Mouse (Mus musculus): ENCODE measurements around the gene Iqgap3. TPM values are rescaled to one million over a fixed set of nuclear protein-coding genes. Genes with fewer than 3 reads are reported as not detected.

Iqgap3 gene
- polyA plus RNA-seq, 1 experiment from 2014 or later: 20.9 TPM

DNA sequence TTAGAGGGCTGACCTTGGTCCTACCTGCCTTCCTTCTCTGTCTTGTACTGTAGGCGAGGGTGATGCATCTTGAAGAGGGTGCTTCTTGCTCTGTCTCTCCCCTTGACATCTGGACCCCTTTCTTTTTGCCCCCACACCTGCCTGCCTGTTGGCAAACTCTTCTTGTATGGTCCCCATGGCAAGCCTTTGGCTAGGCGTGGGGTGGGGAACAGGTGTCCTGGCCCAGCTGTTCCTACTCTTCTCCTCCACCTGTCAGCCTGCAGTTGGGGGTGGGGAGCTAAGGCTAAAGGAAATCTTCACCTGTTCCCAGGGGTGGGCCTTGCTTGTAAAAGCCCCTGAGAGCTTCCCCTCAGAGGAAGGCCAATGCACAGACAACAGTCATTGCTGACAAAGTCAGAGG lies 65.7 kb downstream of the Iqgap3 start:
- Histone ChIP-seq H3K27ac (ENCODE audit: low read length) (no peak overlapping the region), H3K36me3 (ENCODE audit: insufficient read depth, low read length) (no peaks in the 10 kb centered on the region), H3K27me3 (ENCODE audit: insufficient read depth, low read length) (no peaks in the 10 kb centered on the region), H3K4me2 (replicated peaks; ENCODE audit: low read depth, low read length) (no peak overlapping the region), H3K4me1 (ENCODE audit: insufficient read depth, low read length) (peaks cover 80% of the 10 kb centered on the region), H3K4me3 (ENCODE audit: low read length) (no peak overlapping the region), H3K9me3 (ENCODE audit: low read length) (no peaks in the 10 kb centered on the region), H3K9ac (replicated peaks; ENCODE audit: low read length) (no peak overlapping the region)
- WGBS: 75% methylated on average over 2 of the region's 2 CpGs
- no peak for ATAC-seq (ENCODE audit: low FRiP score, low TSS enrichment)

GRCm38 (mm10) chr3:88147866-88148265 lies 66.1 kb downstream of the Iqgap3 start:
- peaks cover 80% of the 10 kb centered on the region for H3K4me1 ChIP-seq (ENCODE audit: insufficient read depth, low read length)
- no peaks in the 10 kb centered on the region for H3K27me3 ChIP-seq (ENCODE audit: insufficient read depth, low read length)
- H3K4me3 ChIP-seq (ENCODE audit: low read length): no peak overlapping the region
- H3K9ac ChIP-seq (replicated peaks; ENCODE audit: low read length): no peak overlapping the region
- H3K27ac ChIP-seq (ENCODE audit: low read length): no peak overlapping the region
- no peak overlapping the region for H3K4me2 ChIP-seq (replicated peaks; ENCODE audit: low read depth, low read length)
- no peaks in the 10 kb centered on the region for H3K36me3 ChIP-seq (ENCODE audit: insufficient read depth, low read length)
- no peaks in the 10 kb centered on the region for H3K9me3 ChIP-seq (ENCODE audit: low read length)
- 96% methylated on average over 1 of the region's 1 CpGs for WGBS
- no peak for ATAC-seq (ENCODE audit: low FRiP score, low TSS enrichment)

DNA sequence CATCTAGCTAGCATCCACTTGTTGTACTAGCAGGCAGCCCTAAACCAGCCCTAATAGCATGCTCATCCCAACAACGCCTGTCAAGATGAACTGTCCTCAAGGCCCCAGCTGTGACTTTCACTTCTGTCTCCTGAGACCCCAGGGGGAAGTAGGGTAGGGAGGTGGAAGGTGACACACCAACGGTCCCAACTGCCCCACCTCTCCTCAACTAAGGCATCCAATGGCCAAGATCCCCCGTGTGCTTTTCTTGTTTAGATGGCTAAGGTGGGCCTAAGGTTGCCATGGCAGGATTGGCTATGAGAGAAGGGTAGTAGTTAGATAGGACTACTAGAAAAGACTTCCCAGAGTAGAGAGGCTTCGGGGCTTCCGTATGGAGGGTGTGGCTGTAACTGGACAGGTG lies 66.6 kb downstream of the Iqgap3 start:
- H3K4me1 ChIP-seq (ENCODE audit: insufficient read depth, low read length): peaks cover 80% of the 10 kb centered on the region
- no peak for ATAC-seq (ENCODE audit: low FRiP score, low TSS enrichment)
- no peaks in the 10 kb centered on the region for H3K27me3 ChIP-seq (ENCODE audit: insufficient read depth, low read length)
- no peaks in the 10 kb centered on the region for H3K36me3 ChIP-seq (ENCODE audit: insufficient read depth, low read length)
- no peak overlapping the region for H3K4me2 ChIP-seq (replicated peaks; ENCODE audit: low read depth, low read length)
- no peak overlapping the region for H3K4me3 ChIP-seq (ENCODE audit: low read length)
- 82% methylated on average over 5 of the region's 5 CpGs for WGBS
- no peak overlapping the region for H3K9ac ChIP-seq (replicated peaks; ENCODE audit: low read length)
- no peak overlapping the region for H3K27ac ChIP-seq (ENCODE audit: low read length)
- H3K9me3 ChIP-seq (ENCODE audit: low read length): no peaks in the 10 kb centered on the region

- Histone ChIP-seq H3K4me3 (ENCODE audit: low read length) (no peak overlapping the region), H3K4me2 (replicated peaks; ENCODE audit: low read depth, low read length) (peak overlapping the region; percentile 38), H3K36me3 (ENCODE audit: insufficient read depth, low read length) (no peaks in the 10 kb centered on the region), H3K9ac (replicated peaks; ENCODE audit: low read length) (no peak overlapping the region; the same call in 1 of the 2 replicates), H3K27me3 (ENCODE audit: insufficient read depth, low read length) (no peaks in the 10 kb centered on the region), H3K9me3 (ENCODE audit: low read length) (no peaks in the 10 kb centered on the region), H3K27ac (ENCODE audit: low read length) (peak overlapping the region; percentile 70), H3K4me1 (ENCODE audit: insufficient read depth, low read length) (peaks cover 76% of the 10 kb centered on the region)
- WGBS: 54% methylated on average over 4 of the region's 4 CpGs
- no peak for ATAC-seq (ENCODE audit: low FRiP score, low TSS enrichment)
Observed at GRCm38 (mm10) chr3:88148776-88149509, 67.2 kb downstream of the Iqgap3 start.

DNA sequence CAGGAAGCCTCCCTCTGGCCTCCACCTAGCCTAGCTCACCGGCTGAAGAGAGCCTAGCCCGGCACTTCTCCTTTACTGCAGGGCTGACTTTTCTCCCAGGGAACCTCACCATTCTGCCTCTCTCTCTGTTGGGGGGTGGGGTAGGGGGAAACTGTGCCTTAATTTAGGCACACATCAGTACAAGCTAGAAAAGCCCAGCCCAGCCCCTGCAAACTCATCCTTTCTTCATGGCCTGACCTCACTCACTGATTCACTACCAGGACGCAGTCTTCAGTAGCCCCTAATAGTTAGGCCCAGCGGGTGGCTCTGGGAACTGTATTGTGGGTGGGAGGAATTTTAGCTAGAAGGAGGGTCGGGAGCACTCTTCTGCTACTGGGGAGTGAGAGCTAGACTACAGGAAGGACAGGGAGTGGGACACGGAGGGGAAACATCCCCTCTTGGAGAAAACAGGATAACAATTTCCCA lies 67.8 kb downstream of the Iqgap3 start:
- 25% methylated on average over 6 of the region's 6 CpGs for WGBS
- Histone ChIP-seq H3K27ac (ENCODE audit: low read length) (peak overlapping the region; percentile 70), H3K4me2 (replicated peaks; ENCODE audit: low read depth, low read length) (peak overlapping the region; percentile 38), H3K9ac (replicated peaks; ENCODE audit: low read length) (peak overlapping the region; percentile 53), H3K27me3 (ENCODE audit: insufficient read depth, low read length) (no peaks in the 10 kb centered on the region), H3K4me3 (ENCODE audit: low read length) (peak overlapping the region; percentile 2; the same call in 1 of the 2 replicates), H3K36me3 (ENCODE audit: insufficient read depth, low read length) (no peaks in the 10 kb centered on the region), H3K9me3 (ENCODE audit: low read length) (no peaks in the 10 kb centered on the region), H3K4me1 (ENCODE audit: insufficient read depth, low read length) (peaks cover 70% of the 10 kb centered on the region)
- no peak for ATAC-seq (ENCODE audit: low FRiP score, low TSS enrichment)

- H3K4me1 ChIP-seq (ENCODE audit: insufficient read depth, low read length): peaks cover 62% of the 10 kb centered on the region
- H3K9me3 ChIP-seq (ENCODE audit: low read length): no peaks in the 10 kb centered on the region
- no peaks in the 10 kb centered on the region for H3K27me3 ChIP-seq (ENCODE audit: insufficient read depth, low read length)
- ATAC-seq (ENCODE audit: low FRiP score, low TSS enrichment): peak; percentile 29; the same call in 1 of the 2 replicates
- peak overlapping the region; percentile 2; the same call in 1 of the 2 replicates for H3K4me3 ChIP-seq (ENCODE audit: low read length)
- 21% methylated on average over 13 of the region's 14 CpGs for WGBS
- H3K36me3 ChIP-seq (ENCODE audit: insufficient read depth, low read length): no peaks in the 10 kb centered on the region
- H3K9ac ChIP-seq (replicated peaks; ENCODE audit: low read length): peak overlapping the region; percentile 53
- H3K27ac ChIP-seq (ENCODE audit: low read length): peak overlapping the region; percentile 70
- peak overlapping the region; percentile 38 for H3K4me2 ChIP-seq (replicated peaks; ENCODE audit: low read depth, low read length)
Observed at GRCm38 (mm10) chr3:88150061-88150998, 68.6 kb downstream of the Iqgap3 start.

GRCm38 (mm10) chr3:88150999-88151364 lies 69.2 kb downstream of the Iqgap3 start:
- Histone ChIP-seq H3K27me3 (ENCODE audit: insufficient read depth, low read length) (no peaks in the 10 kb centered on the region), H3K36me3 (ENCODE audit: insufficient read depth, low read length) (peaks cover 2% of the 10 kb centered on the region), H3K9me3 (ENCODE audit: low read length) (no peaks in the 10 kb centered on the region), H3K9ac (replicated peaks; ENCODE audit: low read length) (no peak overlapping the region), H3K27ac (ENCODE audit: low read length) (peak overlapping the region; percentile 70; the same call in 1 of the 2 replicates), H3K4me2 (replicated peaks; ENCODE audit: low read depth, low read length) (no peak overlapping the region), H3K4me1 (ENCODE audit: insufficient read depth, low read length) (peaks cover 55% of the 10 kb centered on the region), H3K4me3 (ENCODE audit: low read length) (no peak overlapping the region)
- ATAC-seq (ENCODE audit: low FRiP score, low TSS enrichment): no peak
- WGBS: 65% methylated on average over 3 of the region's 3 CpGs

DNA sequence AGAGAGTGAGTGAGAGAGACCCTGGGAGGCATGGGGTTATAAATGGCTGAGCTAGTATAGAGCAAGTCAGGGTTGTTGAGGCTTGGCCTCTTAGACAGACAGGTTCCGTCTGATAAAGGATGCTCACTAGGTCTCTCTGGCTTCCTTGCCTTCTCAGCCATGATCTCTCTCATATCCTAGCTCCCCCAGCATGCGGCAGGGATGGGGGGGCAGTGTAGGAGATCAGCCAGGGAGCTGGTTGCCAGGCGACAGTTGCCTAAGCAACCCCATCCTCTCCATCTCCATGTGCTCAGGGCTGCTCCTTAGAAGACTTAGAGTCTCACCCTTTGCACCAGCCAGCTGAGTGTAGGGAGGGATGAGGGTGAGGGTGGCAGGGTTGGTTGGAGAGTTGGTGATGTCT lies 70.3 kb downstream of the Iqgap3 start:
- WGBS: 80% methylated on average over 3 of the region's 3 CpGs
- no peak overlapping the region for H3K4me2 ChIP-seq (replicated peaks; ENCODE audit: low read depth, low read length)
- peaks cover 45% of the 10 kb centered on the region for H3K4me1 ChIP-seq (ENCODE audit: insufficient read depth, low read length)

GRCm38 (mm10) chr3:88153290-88154011 lies 71.7 kb downstream of the Iqgap3 start:
- no peak overlapping the region for H3K4me2 ChIP-seq (replicated peaks; ENCODE audit: low read depth, low read length)
- no peak overlapping the region for H3K27ac ChIP-seq (ENCODE audit: low read length)
- ATAC-seq (ENCODE audit: low FRiP score, low TSS enrichment): no peak
- no peak overlapping the region for H3K9ac ChIP-seq (replicated peaks; ENCODE audit: low read length)
- peaks cover 43% of the 10 kb centered on the region for H3K4me1 ChIP-seq (ENCODE audit: insufficient read depth, low read length)
- no peaks in the 10 kb centered on the region for H3K27me3 ChIP-seq (ENCODE audit: insufficient read depth, low read length)
- WGBS: 88% methylated on average over 3 of the region's 3 CpGs
- H3K36me3 ChIP-seq (ENCODE audit: insufficient read depth, low read length): peaks cover 20% of the 10 kb centered on the region
- H3K9me3 ChIP-seq (ENCODE audit: low read length): no peaks in the 10 kb centered on the region
- no peak overlapping the region for H3K4me3 ChIP-seq (ENCODE audit: low read length)

More for the DNA sequence above, 70.3 kb downstream of the Iqgap3 start:
- no peak for ATAC-seq (ENCODE audit: low FRiP score, low TSS enrichment)
- Histone ChIP-seq H3K4me3 (ENCODE audit: low read length) (no peak overlapping the region), H3K9me3 (ENCODE audit: low read length) (no peaks in the 10 kb centered on the region), H3K27ac (ENCODE audit: low read length) (no peak overlapping the region), H3K27me3 (ENCODE audit: insufficient read depth, low read length) (no peaks in the 10 kb centered on the region), H3K36me3 (ENCODE audit: insufficient read depth, low read length) (peaks cover 13% of the 10 kb centered on the region), H3K9ac (replicated peaks; ENCODE audit: low read length) (no peak overlapping the region)

All from kidney, embryonic 16.5 days (tissue).